18 mouse cellular contexts compared by ENCODE assay signal in the genomic region with DNA sequence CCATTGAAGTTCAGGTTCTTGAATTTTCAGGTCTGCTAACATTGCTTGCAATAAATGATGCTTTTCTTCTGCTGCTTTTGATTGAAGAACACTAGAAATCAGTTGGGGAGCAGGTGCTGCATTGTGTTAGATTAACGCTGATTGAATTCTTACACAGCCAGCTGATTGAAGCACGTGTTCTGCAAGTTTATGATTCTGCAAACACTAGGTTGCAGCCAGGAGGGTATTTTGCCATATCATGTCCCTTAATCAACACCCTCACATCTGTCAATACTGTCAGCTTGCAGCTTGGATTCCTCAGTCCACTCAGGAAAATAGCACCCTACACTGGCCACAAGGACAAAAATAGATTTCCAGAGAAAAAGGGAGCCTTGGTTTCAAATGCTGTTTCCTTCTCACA.
A peak's percentile ranks its signal among the peaks of the same experiment; 100 is the strongest.
DNase-seq lines count a peak whose midpoint lies in the region; ATAC-seq and TF ChIP-seq lines count a peak whose summit lies in the region.
"Had no signal": no experiment of that assay in that cellular context is flagged by ENCODE, and none has a peak within 500 bp of the region (broad histone marks: within the 10 kb centered on the region; RNA-seq: fewer than 3 reads in every experiment).

No protein-coding gene starts in this region.

- no peak for TF ChIP-seq CTCF in brain, embryonic 14.5 days (IDR thresholded peaks at IDR 0.05; ENCODE audit: borderline replicate concordance, extremely low read depth, insufficient read depth, insufficient read length)

- H3K4me3 ChIP-seq in midbrain, embryonic 12.5 days: no peak overlapping the region
- no peak overlapping the region for H3K4me3 ChIP-seq in midbrain, embryonic 10.5 days
- no peak overlapping the region for H3K4me3 ChIP-seq in forebrain, embryonic 13.5 days
- H3K4me3 ChIP-seq in hindbrain, embryonic 14.5 days (replicated peaks; ENCODE audit: low read length): no peak overlapping the region
- H3K4me3 ChIP-seq: embryonic facial prominence, embryonic 12.5 days; heart, embryonic 10.5 days; intestine, embryonic 15.5 days had no signal

- no peak for ATAC-seq in midbrain, embryonic 12.5 days (ENCODE audit: low FRiP score, low read depth)
- ATAC-seq in forebrain, embryonic 13.5 days: peak; percentile 68
- no peak for ATAC-seq in hindbrain, embryonic 14.5 days (ENCODE audit: low FRiP score)
- ATAC-seq: intestine, embryonic 15.5 days had no signal

- WGBS in midbrain, embryonic 12.5 days: 44% methylated on average over 2 of the region's 2 CpGs
- WGBS in midbrain, embryonic 10.5 days: 75% methylated on average over 2 of the region's 2 CpGs
- WGBS in forebrain, embryonic 13.5 days: 15% methylated on average over 2 of the region's 2 CpGs
- 29% methylated on average over 2 of the region's 2 CpGs for WGBS in hindbrain, embryonic 14.5 days

- H3K36me3 ChIP-seq in midbrain, embryonic 12.5 days: no peaks in the 10 kb centered on the region
- no peaks in the 10 kb centered on the region for H3K36me3 ChIP-seq in midbrain, embryonic 10.5 days
- H3K36me3 ChIP-seq in forebrain, embryonic 13.5 days (ENCODE audit: poor library complexity, severe bottlenecking): no peaks in the 10 kb centered on the region
- no peaks in the 10 kb centered on the region for H3K36me3 ChIP-seq in hindbrain, embryonic 14.5 days (replicated peaks; ENCODE audit: control insufficient read depth, insufficient read depth)
- H3K36me3 ChIP-seq: embryonic facial prominence, embryonic 12.5 days; heart, embryonic 10.5 days; intestine, embryonic 15.5 days had no signal

- no peaks in the 10 kb centered on the region for H3K27me3 ChIP-seq in midbrain, embryonic 12.5 days
- no peaks in the 10 kb centered on the region for H3K27me3 ChIP-seq in midbrain, embryonic 10.5 days (ENCODE audit: low read depth, poor library complexity, severe bottlenecking)
- no peaks in the 10 kb centered on the region for H3K27me3 ChIP-seq in forebrain, embryonic 13.5 days
- H3K27me3 ChIP-seq in hindbrain, embryonic 14.5 days (ENCODE audit: control insufficient read depth, insufficient read depth, low read length): no peaks in the 10 kb centered on the region
- H3K27me3 ChIP-seq: embryonic facial prominence, embryonic 12.5 days; intestine, embryonic 15.5 days had no signal

- H3K4me2 ChIP-seq in midbrain, embryonic 12.5 days (replicated peaks): no peak overlapping the region
- H3K4me2 ChIP-seq in forebrain, embryonic 13.5 days: no peak overlapping the region
- no peak overlapping the region for H3K4me2 ChIP-seq in hindbrain, embryonic 14.5 days (replicated peaks)
- H3K4me2 ChIP-seq: embryonic facial prominence, embryonic 12.5 days; intestine, embryonic 15.5 days had no signal

- no peaks in the 10 kb centered on the region for H3K9me3 ChIP-seq in midbrain, embryonic 12.5 days
- no peaks in the 10 kb centered on the region for H3K9me3 ChIP-seq in midbrain, embryonic 10.5 days (replicated peaks)
- H3K9me3 ChIP-seq in forebrain, embryonic 13.5 days (replicated peaks): no peaks in the 10 kb centered on the region
- no peaks in the 10 kb centered on the region for H3K9me3 ChIP-seq in hindbrain, embryonic 14.5 days (ENCODE audit: control insufficient read depth, low read length)
- H3K9me3 ChIP-seq: embryonic facial prominence, embryonic 12.5 days; heart, embryonic 10.5 days; intestine, embryonic 15.5 days had no signal

- no peak for TF ChIP-seq POLR2A in brain, embryonic 14.5 days (IDR thresholded peaks at IDR 0.05; ENCODE audit: borderline replicate concordance, extremely low read depth, insufficient read depth, insufficient read length, poor library complexity, severe bottlenecking)

- H3K27ac ChIP-seq in midbrain, embryonic 12.5 days (replicated peaks): peak overlapping the region; percentile 42
- no peak overlapping the region for H3K27ac ChIP-seq in midbrain, embryonic 10.5 days (replicated peaks)
- peak overlapping the region; percentile 25 for H3K27ac ChIP-seq in forebrain, embryonic 13.5 days
- H3K27ac ChIP-seq in hindbrain, embryonic 14.5 days: 0 out of 2 replicates have a peak overlapping the region, but pooled peaks have one; percentile 9
- H3K27ac ChIP-seq: embryonic facial prominence, embryonic 12.5 days; heart, embryonic 10.5 days; intestine, embryonic 15.5 days; macrophage had no signal

- DNase-seq in midbrain, embryonic 10.5 days (ENCODE audit: low spot score): no peak
- DNase-seq in brain, embryonic 14.5 days (ENCODE audit: low read depth): peak; percentile 83
- DNase-seq in hindbrain, embryonic 14.5 days (ENCODE audit: low spot score): peak; percentile 37
- no peak for DNase-seq in thymus, postnatal 4 days
- DNase-seq in spleen, adult 18-20 months: no peak
- DNase-seq: adrenal gland, adult 2 months; cerebellum, adult 2 months; cerebellum, postnatal 25 days; kidney, adult 8-10 months; kidney, postnatal 10 days; retina, postnatal 1 day; thymus, adult 18-20 months had no signal

- peaks cover 12% of the 10 kb centered on the region for H3K4me1 ChIP-seq in midbrain, embryonic 12.5 days
- H3K4me1 ChIP-seq in midbrain, embryonic 10.5 days: no peaks in the 10 kb centered on the region
- peaks cover 19% of the 10 kb centered on the region for H3K4me1 ChIP-seq in forebrain, embryonic 13.5 days
- H3K4me1 ChIP-seq in hindbrain, embryonic 14.5 days (replicated peaks; ENCODE audit: control insufficient read depth, insufficient read depth, low read length): 0 out of 2 replicates have a peak, but pooled peaks cover 9% of the 10 kb centered on the region
- H3K4me1 ChIP-seq: embryonic facial prominence, embryonic 12.5 days; intestine, embryonic 15.5 days had no signal

- H3K9ac ChIP-seq in midbrain, embryonic 12.5 days (replicated peaks): no peak overlapping the region
- H3K9ac ChIP-seq in forebrain, embryonic 13.5 days: no peak overlapping the region
- H3K9ac ChIP-seq in hindbrain, embryonic 14.5 days: no peak overlapping the region
- H3K9ac ChIP-seq: embryonic facial prominence, embryonic 12.5 days; intestine, embryonic 15.5 days had no signal

Comparison
In these comparisons a context has a peak if more than half of its experiments do, and no peak if none do; other contexts are left out.
1. DNase-seq: peak in brain, embryonic 14.5 days (single experiment) and hindbrain, embryonic 14.5 days (single experiment); none in midbrain, embryonic 10.5 days (single experiment), thymus, postnatal 4 days (single experiment) and spleen, adult 18-20 months (0 of 2).